Mouse (Mus musculus) hindbrain, embryonic 10.5 days (tissue): ENCODE results near the gene Mob3c. TPM values are rescaled to one million over a fixed set of nuclear protein-coding genes. Genes with fewer than 3 reads are reported as not detected.

Experiments used
- DNase-seq: peaks from one replicate; pipeline ENCODE4 v3.0.0-alpha.2; 2017; ENCODE audit warnings: low spot score
- H3K27ac ChIP-seq: fragments of 300-500 bp; sonication (generic); 2 replicates; pipeline ENCODE4 v1.5.1; 2016; ENCODE audit warnings: mild to moderate bottlenecking, moderate library complexity
- H3K27me3 ChIP-seq: fragments of 300-500 bp; sonication (generic); 2 replicates; pipeline ENCODE4 v1.6.1; 2016; ENCODE audit warnings: mild to moderate bottlenecking; ENCODE audit not compliant: poor library complexity, insufficient read depth, severe bottlenecking
- H3K36me3 ChIP-seq: fragments of 300-500 bp; sonication (generic); 2 replicates; pipeline ENCODE4 v1.6.1; 2016; ENCODE audit warnings: mild to moderate bottlenecking, moderate library complexity
- H3K4me1 ChIP-seq: fragments of 300-500 bp; sonication (generic); replicated peaks from 2 replicates; pipeline ENCODE4 v1.6.1; 2016; ENCODE audit warnings: mild to moderate bottlenecking
- H3K4me3 ChIP-seq: fragments of 300-500 bp; sonication (generic); 2 replicates; pipeline ENCODE4 v1.5.1; 2016; ENCODE audit warnings: mild to moderate bottlenecking, moderate library complexity
- H3K9me3 ChIP-seq: fragments of 300-500 bp; sonication (generic); 2 replicates; pipeline ENCODE4 v1.6.1; 2016; ENCODE audit warnings: mild to moderate bottlenecking, moderate library complexity
- WGBS: fragments of 180-500 bp; shearing (Covaris S2); methylation state at CpG from one replicate; pipeline ENCODE4 v1.1.7; 2016; 5-methylcytosine and 5-hydroxymethylcytosine counted together
- polyA plus RNA-seq: library from polyadenylated mRNA; unstranded; fragments of >200 nt; fragmentation: Nextera tagmentation; extraction: Ambion mirVana; gene quantifications from 2 replicates; pipeline ENCODE4 v1.2.1, GENCODE M21; 2016

The Mob3c gene
- polyA plus RNA-seq, 1 experiment from 2014 or later = 3.8 TPM

GRCm38 (mm10) chr4:115820944-115821343 lies 6.9 kb upstream of the Mob3c start:
- no peaks in the 10 kb centered on the region for H3K9me3 ChIP-seq
- no peak for DNase-seq
- peaks cover 4% of the 10 kb centered on the region; the same call in 1 of the 2 replicates for H3K4me1 ChIP-seq
- H3K4me3 ChIP-seq = no peak overlapping the region
- peaks cover 15% of the 10 kb centered on the region; the same call in 1 of the 2 replicates for H3K36me3 ChIP-seq
- H3K27ac ChIP-seq = no peak overlapping the region
- WGBS = 80% methylated on average over 3 of the region's 3 CpGs
- H3K27me3 ChIP-seq = no peaks in the 10 kb centered on the region

GRCm38 (mm10) chr4:115821431-115821830 lies 6.5 kb upstream of the Mob3c start:
- H3K4me1 ChIP-seq = peaks cover 4% of the 10 kb centered on the region; the same call in 1 of the 2 replicates
- DNase-seq = no peak
- H3K9me3 ChIP-seq = no peaks in the 10 kb centered on the region
- H3K4me3 ChIP-seq = no peak overlapping the region
- H3K36me3 ChIP-seq = peaks cover 10% of the 10 kb centered on the region; the same call in 1 of the 2 replicates
- H3K27me3 ChIP-seq = no peaks in the 10 kb centered on the region
- H3K27ac ChIP-seq = no peak overlapping the region

GRCm38 (mm10) chr4:115821928-115822327 lies 6.0 kb upstream of the Mob3c start:
- WGBS = 78% methylated on average over 3 of the region's 3 CpGs
- DNase-seq = no peak
- Histone ChIP-seq H3K4me1 (peaks cover 4% of the 10 kb centered on the region; the same call in 1 of the 2 replicates), H3K9me3 (no peaks in the 10 kb centered on the region), H3K4me3 (no peak overlapping the region), H3K27me3 (peaks cover 4% of the 10 kb centered on the region; the same call in 1 of the 2 replicates), H3K36me3 (peaks cover 8% of the 10 kb centered on the region; the same call in 1 of the 2 replicates), H3K27ac (no peak overlapping the region)

GRCm38 (mm10) chr4:115824178-115824577 lies 3.7 kb upstream of the Mob3c start:
- no peak overlapping the region for H3K4me3 ChIP-seq
- H3K27ac ChIP-seq = no peak overlapping the region
- peaks cover 11% of the 10 kb centered on the region for H3K27me3 ChIP-seq
- H3K36me3 ChIP-seq = peaks cover 8% of the 10 kb centered on the region; the same call in 1 of the 2 replicates
- DNase-seq = no peak
- no peaks in the 10 kb centered on the region for H3K9me3 ChIP-seq
- WGBS = 73% methylated on average over 2 of the region's 2 CpGs
- peaks cover 19% of the 10 kb centered on the region for H3K4me1 ChIP-seq

DNA sequence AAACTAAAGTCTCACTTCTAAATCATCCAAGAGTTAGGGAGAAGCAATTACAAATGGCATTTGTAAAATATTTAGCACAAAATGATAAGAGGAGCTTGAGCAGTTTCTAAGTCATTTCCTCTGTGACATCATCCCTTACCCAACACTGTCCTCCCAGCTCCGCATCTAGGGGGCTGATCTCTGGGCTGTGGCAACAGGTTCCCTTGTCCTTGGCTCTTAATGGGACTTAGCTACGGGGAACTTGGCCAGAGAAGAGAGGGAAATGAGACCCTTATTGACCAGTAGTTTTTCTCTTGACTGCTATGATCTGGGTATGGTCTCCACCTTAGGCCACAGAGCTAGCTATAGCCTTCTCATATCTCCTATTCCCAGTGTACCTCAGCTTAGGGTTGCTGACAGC lies 2.6 kb upstream of the Mob3c start:
- no peak overlapping the region for H3K4me3 ChIP-seq
- peaks cover 15% of the 10 kb centered on the region for H3K4me1 ChIP-seq
- peaks cover 22% of the 10 kb centered on the region for H3K27me3 ChIP-seq
- 86% methylated on average over 2 of the region's 2 CpGs for WGBS
- no peak for DNase-seq
- H3K36me3 ChIP-seq = 0 out of 2 replicates have a peak, but pooled peaks cover under 1% of the 10 kb centered on the region
- H3K9me3 ChIP-seq = no peaks in the 10 kb centered on the region
- no peak overlapping the region for H3K27ac ChIP-seq

GRCm38 (mm10) chr4:115827066-115827465 lies 826 bp upstream of the Mob3c start:
- H3K36me3 ChIP-seq = no peaks in the 10 kb centered on the region
- peaks cover 24% of the 10 kb centered on the region for H3K27me3 ChIP-seq
- WGBS = 61% methylated on average over 3 of the region's 3 CpGs
- peaks cover 15% of the 10 kb centered on the region for H3K4me1 ChIP-seq
- no peak for DNase-seq
- no peaks in the 10 kb centered on the region for H3K9me3 ChIP-seq
- 0 out of 2 replicates have a peak overlapping the region, but pooled peaks have one; percentile 90 for H3K27ac ChIP-seq
- H3K4me3 ChIP-seq = peak overlapping the region; percentile 83; the same call in 1 of the 2 replicates

GRCm38 (mm10) chr4:115827535-115827887 lies 381 bp upstream of the Mob3c start:
- Histone ChIP-seq H3K27me3 (peaks cover 24% of the 10 kb centered on the region), H3K36me3 (no peaks in the 10 kb centered on the region), H3K4me3 (peak overlapping the region; percentile 83), H3K4me1 (peaks cover 15% of the 10 kb centered on the region), H3K9me3 (no peaks in the 10 kb centered on the region), H3K27ac (peak overlapping the region; percentile 90)
- DNase-seq = no peak
- WGBS = 4% methylated on average over 4 of the region's 4 CpGs

- H3K9me3 ChIP-seq = no peaks in the 10 kb centered on the region
- H3K27ac ChIP-seq = peak overlapping the region; percentile 90
- H3K27me3 ChIP-seq = peaks cover 24% of the 10 kb centered on the region
- peak overlapping the region; percentile 83 for H3K4me3 ChIP-seq
- peaks cover 15% of the 10 kb centered on the region for H3K4me1 ChIP-seq
- DNase-seq = no peak
- 6% methylated on average over 8 of the region's 8 CpGs for WGBS
- H3K36me3 ChIP-seq = no peaks in the 10 kb centered on the region
Measured at GRCm38 (mm10) chr4:115828572-115828902, 645 bp downstream of the Mob3c start.

DNA sequence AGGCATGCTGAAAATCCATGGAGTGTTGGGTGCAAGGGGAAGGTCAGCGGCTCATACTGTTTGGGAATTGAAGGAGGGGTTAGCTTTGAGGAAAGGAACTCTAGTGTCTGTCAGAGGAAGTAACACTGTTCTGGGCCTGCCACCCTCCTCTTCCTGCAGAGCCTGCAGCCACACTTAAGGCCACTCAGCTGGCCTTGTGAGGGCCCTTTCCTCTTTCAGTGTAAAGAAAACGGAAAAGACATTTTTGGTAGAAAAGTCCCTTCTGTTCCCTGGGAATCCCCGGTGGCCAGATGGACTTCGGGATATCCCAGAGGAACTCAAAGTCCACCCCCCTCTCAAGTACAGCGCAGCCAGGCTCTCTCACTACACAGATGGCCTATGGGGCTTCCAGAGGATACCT lies 2.6 kb downstream of the Mob3c start:
- Histone ChIP-seq H3K36me3 (no peaks in the 10 kb centered on the region), H3K9me3 (no peaks in the 10 kb centered on the region), H3K4me3 (no peak overlapping the region), H3K27me3 (peaks cover 24% of the 10 kb centered on the region), H3K27ac (no peak overlapping the region), H3K4me1 (peaks cover 15% of the 10 kb centered on the region)
- WGBS = 76% methylated on average over 5 of the region's 5 CpGs
- no peak for DNase-seq

- Histone ChIP-seq H3K27me3 (peaks cover 24% of the 10 kb centered on the region), H3K27ac (no peak overlapping the region), H3K36me3 (no peaks in the 10 kb centered on the region), H3K4me3 (no peak overlapping the region), H3K4me1 (peaks cover 15% of the 10 kb centered on the region), H3K9me3 (no peaks in the 10 kb centered on the region)
- DNase-seq = no peak
- WGBS = 93% methylated on average over 22 of the region's 22 CpGs
Measured at GRCm38 (mm10) chr4:115831221-115831620, 3.3 kb downstream of the Mob3c start.

GRCm38 (mm10) chr4:115832040-115832439 lies 4.1 kb downstream of the Mob3c start:
- H3K9me3 ChIP-seq = no peaks in the 10 kb centered on the region
- DNase-seq = no peak
- 67% methylated on average over 2 of the region's 2 CpGs for WGBS

GRCm38 (mm10) chr4:115835576-115835975 lies 7.7 kb downstream of the Mob3c start:
- H3K4me3 ChIP-seq = no peak overlapping the region
- H3K27ac ChIP-seq = no peak overlapping the region
- 67% methylated on average over 2 of the region's 2 CpGs for WGBS
- H3K36me3 ChIP-seq = no peaks in the 10 kb centered on the region
- no peaks in the 10 kb centered on the region for H3K27me3 ChIP-seq
- peaks cover 21% of the 10 kb centered on the region for H3K4me1 ChIP-seq
- H3K9me3 ChIP-seq = no peaks in the 10 kb centered on the region
- DNase-seq = no peak

More at GRCm38 (mm10) chr4:115832040-115832439, 4.1 kb downstream of the Mob3c start:
- no peak overlapping the region for H3K4me3 ChIP-seq
- peaks cover 15% of the 10 kb centered on the region for H3K4me1 ChIP-seq
- no peaks in the 10 kb centered on the region for H3K36me3 ChIP-seq
- peaks cover 19% of the 10 kb centered on the region for H3K27me3 ChIP-seq
- no peak overlapping the region for H3K27ac ChIP-seq

DNA sequence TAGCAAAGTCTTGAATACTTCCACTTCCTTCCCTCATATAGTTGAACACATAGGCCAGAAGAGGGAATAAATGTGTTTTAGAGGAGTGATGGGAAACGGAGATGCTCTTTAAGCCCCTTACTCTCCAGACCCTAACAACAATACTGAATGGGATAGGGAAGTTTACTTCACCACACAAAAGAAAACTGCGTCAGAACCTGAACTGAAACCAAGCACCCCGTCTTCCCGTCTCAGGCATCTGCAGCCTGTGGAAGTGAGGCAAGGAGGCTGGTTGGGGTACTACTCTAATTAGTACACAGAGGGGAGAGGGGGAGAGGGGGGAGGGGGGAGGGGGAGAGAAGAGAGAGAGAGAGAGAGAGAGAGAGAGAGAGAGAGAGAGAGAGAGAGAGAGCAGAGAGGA lies 10.3 kb downstream of the Mob3c start:
- Histone ChIP-seq H3K36me3 (no peaks in the 10 kb centered on the region), H3K4me3 (peak overlapping the region; percentile 87), H3K9me3 (no peaks in the 10 kb centered on the region), H3K27ac (0 out of 2 replicates have a peak overlapping the region, but pooled peaks have one; percentile 89), H3K4me1 (peaks cover 21% of the 10 kb centered on the region), H3K27me3 (no peaks in the 10 kb centered on the region)
- no peak for DNase-seq
- WGBS = 62% methylated on average over 4 of the region's 4 CpGs
